Mouse (Mus musculus): ENCODE data around the gene Nudt3. TPM values are rescaled to one million over a fixed set of nuclear protein-coding genes. Genes with fewer than 3 reads are reported as not detected.

Gene Nudt3
- total and polyA plus RNA-seq, 3 experiments = 54.4 to 69.2 (median 58.3) TPM

DNA sequence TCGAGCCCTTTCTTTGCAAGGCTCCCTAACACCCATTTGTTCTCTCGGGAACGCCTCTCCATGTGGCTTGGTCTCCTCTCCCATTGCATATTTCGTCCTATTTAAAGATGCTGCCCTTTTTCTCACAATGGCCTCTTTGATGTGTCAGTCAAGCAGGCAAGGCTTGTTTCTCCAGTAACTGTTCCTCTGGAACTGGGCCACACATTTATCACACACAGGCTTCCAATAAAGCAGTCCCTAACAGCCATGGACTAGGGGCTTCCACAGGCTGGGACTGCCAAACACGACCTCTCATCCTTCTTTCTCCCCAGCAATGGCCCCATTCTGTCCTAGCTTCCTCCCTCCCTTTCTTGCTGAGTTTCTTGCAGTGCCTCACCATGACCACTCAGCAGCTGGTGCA is 3.4 kb upstream of the Nudt3 start:
- dilution Hi-C loops (cut with MboI; ENCODE audit: extremely low pct_ligation_motif_present, extremely low pct_unique_long_range_greater_than_20kb, low sequenced_read_pairs) = no loop called here
- TF ChIP-seq GABPA (IDR thresholded peaks at IDR 0.05; ENCODE audit: insufficient replicate concordance, low read depth, low read length) = no peak
- no peak for TF ChIP-seq POLR2A (IDR thresholded peaks at IDR 0.05; ENCODE audit: low read depth, low read length)
- TF ChIP-seq JUN (IDR thresholded peaks at IDR 0.05; ENCODE audit: insufficient read depth, low read depth, low read length) = no peak
- TF ChIP-seq MEF2A (IDR thresholded peaks at IDR 0.05; ENCODE audit: borderline replicate concordance, low read depth, low read length) = no peak
- TF ChIP-seq TBP (conservative IDR thresholded peaks at IDR 0.05; ENCODE audit: low read depth, low read length) = no peak
- no peak for TF ChIP-seq MYC (IDR thresholded peaks at IDR 0.05; ENCODE audit: low read depth, low read length)
- no peak for TF ChIP-seq POLR2AphosphoS2 (IDR thresholded peaks at IDR 0.05; ENCODE audit: low read depth, low read length)
- no peak for TF ChIP-seq ZNF384 (IDR thresholded peaks at IDR 0.05; ENCODE audit: low read depth, low read length)
- TF ChIP-seq BHLHE40 (IDR thresholded peaks at IDR 0.05; ENCODE audit: low read depth, low read length) = no peak
- TF ChIP-seq MAZ (IDR thresholded peaks at IDR 0.05; ENCODE audit: low read depth, low read length) = no peak
- no peak for TF ChIP-seq MXI1 (IDR thresholded peaks at IDR 0.05; ENCODE audit: low read depth, low read length)
- no peak for TF ChIP-seq ELF1 (IDR thresholded peaks at IDR 0.05; ENCODE audit: low read depth, low read length)
- no peak for TF ChIP-seq UBTF (IDR thresholded peaks at IDR 0.05; ENCODE audit: low read depth, low read length)
- no peak for TF ChIP-seq RCOR1 (conservative IDR thresholded peaks at IDR 0.05; ENCODE audit: low read depth, low read length)
- no peak for TF ChIP-seq USF1 (IDR thresholded peaks at IDR 0.05; ENCODE audit: low read depth, low read length)
- TF ChIP-seq ETS1 (conservative IDR thresholded peaks at IDR 0.05; ENCODE audit: low read depth, low read length) = no peak
- TF ChIP-seq PAX5 (IDR thresholded peaks at IDR 0.05; ENCODE audit: low read length) = no peak
- no peak for TF ChIP-seq NRF1 (IDR thresholded peaks at IDR 0.05; ENCODE audit: low read depth, low read length)
- TF ChIP-seq CHD2 (IDR thresholded peaks at IDR 0.05; ENCODE audit: low read length) = no peak
- TF ChIP-seq NELFE (IDR thresholded peaks at IDR 0.05; ENCODE audit: low read depth, low read length) = no peak
- in situ Hi-C loops (cut with MboI; ENCODE audit: low pct_ligation_motif_present, low pct_unique_long_range_greater_than_20kb, low sequenced_read_pairs) = no loop called here
- Histone ChIP-seq H3K4me2 (ENCODE audit: insufficient read depth, low read depth, poor library complexity, severe bottlenecking) (no peak overlapping the region), H3K36me3 (replicated peaks in 1 of 2; ENCODE audit: control insufficient read depth in 1 of 2, insufficient read depth in 1 of 2, low read length in 1 of 2) (peaks cover 25 to 27% of the 10 kb centered on the region in 2 experiments), H3K4me1 (ENCODE audit: control insufficient read depth in 1 of 2, insufficient read depth in 2 of 2) (peaks cover 3 to 21% of the 10 kb centered on the region in 2 experiments), H3K9me3 (replicated peaks; ENCODE audit: low read length) (no peaks in the 10 kb centered on the region), H3K79me2 (replicated peaks; ENCODE audit: control insufficient read depth, extremely low read depth, insufficient read depth, poor library complexity, severe bottlenecking) (peaks cover 19% of the 10 kb centered on the region), H3K4me3 (replicated peaks in 1 of 3; ENCODE audit: low read depth in 2 of 3, low read length in 2 of 3, poor library complexity in 1 of 3) (no peak overlapping the region), H3K9ac (ENCODE audit: insufficient read depth, low read depth) (no peak overlapping the region), H3K27me3 (replicated peaks) (no peaks in the 10 kb centered on the region), H3K27ac (ENCODE audit: insufficient read depth, low read depth) (no peak overlapping the region)
- no peak for DNase-seq (ENCODE audit: extremely low read depth)

DNA sequence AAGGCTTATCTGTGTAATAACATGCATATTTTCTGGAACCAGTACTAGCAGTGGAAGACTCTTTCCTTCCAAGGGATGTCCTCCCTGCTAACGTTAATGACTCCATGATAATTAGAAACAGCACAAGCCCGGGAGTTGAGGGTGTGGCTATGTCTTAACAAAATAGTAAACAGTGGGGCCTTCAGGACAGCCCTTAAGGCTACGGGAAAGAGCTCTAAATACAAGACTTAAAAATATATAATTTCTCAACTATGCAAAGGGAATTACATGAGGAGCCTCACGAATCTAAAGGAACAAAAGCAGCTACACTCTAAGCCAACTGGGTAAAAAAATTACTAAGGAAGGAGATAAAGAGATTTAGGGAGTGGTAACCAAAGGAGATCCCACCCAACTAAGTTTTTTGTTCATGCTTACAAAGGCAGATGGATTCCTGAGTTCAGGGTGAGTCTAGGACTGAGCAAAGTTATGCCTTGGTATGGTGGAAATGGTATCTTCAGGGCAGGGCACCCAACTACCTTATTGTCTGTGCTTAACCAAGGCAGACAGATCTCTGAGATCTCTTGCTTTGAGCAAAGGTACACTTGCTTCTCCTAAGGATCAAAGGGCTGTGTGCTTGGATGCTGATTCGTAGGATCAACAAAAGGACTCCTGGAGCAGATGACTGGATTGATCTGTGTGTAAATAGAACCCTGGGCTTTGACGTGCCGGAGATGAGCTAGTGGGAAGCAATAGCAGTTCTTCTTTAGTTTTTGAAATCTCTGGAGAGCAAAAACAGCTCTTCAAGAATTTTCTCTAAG is 2.4 kb upstream of the Nudt3 start:
- no peak overlapping the region for H3K27ac ChIP-seq (ENCODE audit: insufficient read depth, low read depth)
- H3K4me2 ChIP-seq (ENCODE audit: insufficient read depth, low read depth, poor library complexity, severe bottlenecking) = no peak overlapping the region
- H3K27me3 ChIP-seq (replicated peaks) = no peaks in the 10 kb centered on the region
- H3K79me2 ChIP-seq (replicated peaks; ENCODE audit: control insufficient read depth, extremely low read depth, insufficient read depth, poor library complexity, severe bottlenecking) = peaks cover 17% of the 10 kb centered on the region
- no peaks in the 10 kb centered on the region for H3K9me3 ChIP-seq (replicated peaks; ENCODE audit: low read length)
- in situ Hi-C loops (cut with MboI; ENCODE audit: low pct_ligation_motif_present, low pct_unique_long_range_greater_than_20kb, low sequenced_read_pairs) = no loop called here
- dilution Hi-C loops (cut with MboI; ENCODE audit: extremely low pct_ligation_motif_present, extremely low pct_unique_long_range_greater_than_20kb, low sequenced_read_pairs) = no loop called here
- peaks cover 3 to 21% of the 10 kb centered on the region in 2 experiments; a peak in 3 of 4 replicates for H3K4me1 ChIP-seq (ENCODE audit: control insufficient read depth in 1 of 2, insufficient read depth in 2 of 2)
- no peak overlapping the region for H3K4me3 ChIP-seq (replicated peaks in 1 of 3; ENCODE audit: low read depth in 2 of 3, low read length in 2 of 3, poor library complexity in 1 of 3)
- no peak for TF ChIP-seq TCF12 (IDR thresholded peaks at IDR 0.05; ENCODE audit: low read depth, low read length)
- no peak for TF ChIP-seq CTCF (conservative IDR thresholded peaks at IDR 0.05 in 1 of 2, IDR thresholded peaks at IDR 0.05 in 1 of 2; ENCODE audit: low read depth in 2 of 2, low read length in 2 of 2)
- no peak for TF ChIP-seq EP300 (IDR thresholded peaks at IDR 0.05; ENCODE audit: low read length)
- no peak for TF ChIP-seq NRF1 (IDR thresholded peaks at IDR 0.05; ENCODE audit: low read depth, low read length)
- TF ChIP-seq MXI1 (IDR thresholded peaks at IDR 0.05; ENCODE audit: low read depth, low read length) = no peak
- no peak for TF ChIP-seq POLR2AphosphoS2 (IDR thresholded peaks at IDR 0.05; ENCODE audit: low read depth, low read length)
- TF ChIP-seq JUND (conservative IDR thresholded peaks at IDR 0.05; ENCODE audit: low read depth, low read length) = no peak
- TF ChIP-seq TBP (conservative IDR thresholded peaks at IDR 0.05; ENCODE audit: low read depth, low read length) = peak; percentile 80
- no peak overlapping the region for H3K9ac ChIP-seq (ENCODE audit: insufficient read depth, low read depth)
- DNase-seq (ENCODE audit: extremely low read depth) = no peak
- peaks cover 14 to 17% of the 10 kb centered on the region in 2 experiments for H3K36me3 ChIP-seq (replicated peaks in 1 of 2; ENCODE audit: control insufficient read depth in 1 of 2, insufficient read depth in 1 of 2, low read length in 1 of 2)
